Mouse (Mus musculus) c-Kit-negative CD71-positive TER-119-positive erythroid progenitor cells, embryonic 14.5 days (primary cell): Measurements from ENCODE around the gene Syce3.
"Not testable (repeated sequence)": the region's sequence is repeated elsewhere in the genome, so short reads cannot be mapped to it uniquely, and the experiment has no call there.

Source experiments
- DNase-seq: peaks from one replicate; pipeline ENCODE4 v3.0.0-alpha.2; 2013; ENCODE audit warnings: low read depth, low spot score

Syce3 gene

DNA sequence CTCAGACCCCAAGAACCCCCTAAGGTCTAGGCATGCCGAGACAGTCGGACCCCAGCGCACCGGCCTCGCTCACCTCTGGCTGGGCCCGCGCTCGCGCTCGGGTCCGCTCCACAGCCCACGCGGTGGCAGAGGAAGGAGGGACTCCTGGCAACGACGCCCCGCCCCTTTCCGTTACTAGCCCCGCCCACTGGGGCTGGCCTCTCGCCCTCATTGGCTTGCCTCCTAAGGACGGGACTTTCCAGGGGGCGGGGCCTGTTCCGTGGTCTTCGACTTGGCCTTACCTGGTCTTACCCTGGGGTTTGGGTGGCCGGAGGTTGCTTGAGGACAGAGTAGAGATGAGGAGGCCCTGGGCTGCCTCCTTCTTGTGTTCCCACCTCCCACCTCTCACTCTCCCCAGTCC is at the start of gene Syce3:
Gene Syce3 (minus strand): TSS at position 386 of the 400 bp plus-strand sequence.
- DNase-seq, result no peak

DNA sequence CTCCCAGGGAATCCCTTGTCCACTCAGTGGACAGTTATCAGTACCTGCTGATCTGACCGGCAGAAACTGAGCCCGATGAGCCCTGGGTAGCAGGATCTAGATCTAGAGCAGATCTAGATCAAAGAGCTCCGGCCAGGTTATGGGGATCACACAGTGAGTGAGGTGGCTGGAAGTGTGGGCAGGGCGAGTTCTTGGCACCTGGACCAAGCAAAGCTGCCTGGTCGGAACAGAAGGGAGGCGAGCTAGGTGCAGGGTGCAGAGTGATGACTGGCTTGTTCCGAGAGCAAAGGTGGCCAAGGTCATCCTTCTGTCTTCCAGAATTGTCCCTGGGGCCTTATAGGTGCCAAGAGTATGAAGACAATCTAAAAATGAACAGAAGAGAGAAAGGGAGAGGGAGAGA is 49.5 kb upstream of the Syce3 start:
- no peak for DNase-seq

- no peak for DNase-seq
Observed at GRCm38 (mm10) chr15:89458942-89459341, 48.6 kb upstream of the Syce3 start.

DNA sequence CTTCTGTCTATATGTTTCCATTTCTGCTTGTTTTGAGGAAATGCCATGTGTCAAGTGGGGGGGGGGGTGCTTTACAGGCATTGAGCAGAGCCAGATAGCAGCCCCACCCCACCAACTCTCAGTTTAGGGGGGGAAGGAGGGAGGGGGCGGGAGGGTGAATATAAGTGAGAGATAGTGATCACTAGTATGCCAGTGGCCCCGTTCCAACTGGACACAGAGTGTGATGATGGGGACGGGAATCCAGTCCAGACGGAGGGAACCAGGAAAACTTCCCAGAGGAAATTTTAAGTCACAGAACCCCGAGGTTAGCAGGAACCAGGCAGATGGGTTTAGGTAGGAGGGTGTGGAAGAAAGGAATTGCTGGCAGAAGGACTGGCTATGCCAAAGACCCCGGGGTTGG is 45.3 kb upstream of the Syce3 start:
- DNase-seq, result no peak

DNA sequence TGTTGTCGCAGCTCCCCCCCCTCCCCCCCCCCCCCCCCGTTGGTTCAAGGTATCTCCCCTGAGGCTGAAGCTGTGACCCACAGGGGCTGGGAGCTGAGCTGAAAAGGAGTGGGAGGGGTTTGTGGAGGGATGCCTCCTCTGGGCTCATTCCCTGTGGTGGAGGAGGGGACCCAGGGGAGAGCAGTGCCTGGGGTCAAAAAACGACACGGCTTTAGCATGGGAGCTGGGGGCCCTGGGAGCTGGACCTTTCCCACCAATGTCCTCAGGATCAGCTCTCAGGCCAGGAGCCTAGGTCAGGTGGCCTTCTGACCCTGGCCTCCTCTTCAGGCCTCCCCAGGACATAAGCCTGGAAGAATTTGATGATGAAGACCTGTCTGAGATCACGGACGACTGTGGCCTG is 44.6 kb upstream of the Syce3 start:
- no peak for DNase-seq

GRCm38 (mm10) chr15:89453865-89454478 is 43.7 kb upstream of the Syce3 start, which contains the start of gene Mapk8ip2:
Mapk8ip2 (plus strand) TSS chr15:89453913.
- no peak for DNase-seq

- DNase-seq, result no peak
Observed at GRCm38 (mm10) chr15:89452906-89453864, 42.9 kb upstream of the Syce3 start.

GRCm38 (mm10) chr15:89442486-89443070 is 32.3 kb upstream of the Syce3 start:
- no peak for DNase-seq

DNA sequence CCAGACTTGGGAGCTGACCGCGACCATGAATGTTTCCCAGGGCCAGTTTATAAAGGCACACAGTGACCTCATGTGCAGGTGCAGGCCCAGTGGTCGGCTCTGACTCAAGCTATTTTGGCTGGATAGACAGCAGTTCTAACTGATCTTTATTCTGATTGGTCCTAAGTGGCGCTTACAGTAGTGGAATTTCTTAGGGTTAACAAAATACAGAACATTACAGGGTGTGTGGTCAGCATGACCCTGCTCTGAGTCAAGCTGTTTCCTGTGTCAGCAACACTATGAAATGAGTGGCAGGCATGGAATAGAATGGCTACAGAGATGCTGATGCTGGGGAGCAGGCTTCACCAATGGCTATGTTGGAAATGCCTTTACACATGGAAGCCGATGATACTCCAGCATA is 25.6 kb upstream of the Syce3 start:
- no peak for DNase-seq

- no peak for DNase-seq
Observed at GRCm38 (mm10) chr15:89434136-89434535, 23.8 kb upstream of the Syce3 start.

GRCm38 (mm10) chr15:89432946-89433345 is 22.6 kb upstream of the Syce3 start:
- no peak for DNase-seq

DNA sequence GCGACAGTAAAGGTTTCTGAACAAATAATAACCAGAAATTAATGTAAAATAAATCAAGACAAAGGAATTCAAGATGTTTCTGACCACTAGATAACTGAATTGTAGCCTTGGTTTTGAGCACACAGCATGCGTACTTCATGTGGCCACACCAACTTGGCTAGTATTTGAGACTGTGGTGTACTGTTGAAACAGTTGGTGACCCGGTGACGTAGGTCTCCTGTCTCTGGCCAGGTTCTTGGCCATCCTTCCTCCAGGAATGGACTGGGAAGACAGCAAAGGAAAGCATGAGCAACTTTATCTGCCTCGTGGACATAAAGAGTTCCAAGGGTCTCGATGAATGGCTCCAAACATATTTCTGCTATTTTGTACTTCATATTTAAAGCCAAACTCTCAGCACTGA is 21.5 kb upstream of the Syce3 start:
- no peak for DNase-seq

GRCm38 (mm10) chr15:89431271-89431670 is 21.0 kb upstream of the Syce3 start:
- no peak for DNase-seq

DNA sequence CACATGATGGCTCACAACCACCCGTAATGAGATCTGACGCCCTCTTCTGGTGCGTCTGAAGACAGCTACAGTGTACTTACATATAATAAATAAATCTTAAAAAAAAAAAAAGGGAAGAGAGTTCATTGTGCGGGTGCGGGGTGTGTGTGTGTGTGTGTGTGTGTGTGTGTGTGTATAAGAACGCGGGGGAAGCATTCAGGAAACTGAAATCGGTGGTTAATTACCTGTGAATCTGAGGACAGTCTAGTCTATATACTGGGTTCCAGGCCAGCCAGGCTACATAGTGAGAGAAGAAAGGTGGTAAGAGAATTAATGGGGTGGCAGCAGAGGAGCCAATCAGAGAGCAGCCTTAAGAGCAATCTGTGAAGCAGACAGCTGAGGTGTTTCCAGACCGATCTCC is 20.5 kb upstream of the Syce3 start:
- DNase-seq, result not testable (repeated sequence)

GRCm38 (mm10) chr15:89430341-89430740 is 20.0 kb upstream of the Syce3 start:
- DNase-seq, result no peak

- DNase-seq, result peak; percentile 81
Observed at GRCm38 (mm10) chr15:89429352-89430221, 19.3 kb upstream of the Syce3 start, which contains the start of the genes C730034F03Rik, Gm44502 and Chkb. C730034F03Rik (plus strand) TSS chr15:89429589. Gm44502 (minus strand) TSS chr15:89429696. Chkb (minus strand) TSS chr15:89429908.

DNA sequence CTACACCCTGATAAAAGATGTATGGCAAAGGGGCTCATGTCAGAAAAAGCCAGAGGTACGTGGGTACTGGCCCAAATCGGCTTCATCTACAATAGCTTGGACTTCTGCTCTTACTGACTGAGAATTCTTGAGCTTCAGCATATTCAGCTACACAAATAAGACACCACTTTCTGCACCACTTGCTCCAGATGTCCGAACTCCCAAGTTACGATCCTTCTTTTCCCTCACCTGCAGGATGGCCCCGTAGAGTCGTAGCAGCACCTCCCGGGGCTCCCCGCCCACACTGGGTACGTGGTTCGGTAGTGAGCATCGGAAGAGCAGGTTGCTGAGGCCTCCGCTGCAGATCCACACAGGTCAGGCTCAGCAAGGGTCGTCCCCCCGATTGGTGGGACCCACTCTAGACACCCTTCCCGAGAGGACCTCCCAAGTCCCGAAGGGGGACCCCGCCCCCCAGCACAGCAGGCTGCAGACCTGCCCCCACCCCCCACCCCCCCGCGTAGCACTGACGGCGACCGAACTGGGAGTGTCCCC is 18.6 kb upstream of the Syce3 start:
- peak; percentile 15 for DNase-seq

GRCm38 (mm10) chr15:89428136-89428790 is 18.0 kb upstream of the Syce3 start:
- DNase-seq, result no peak

DNA sequence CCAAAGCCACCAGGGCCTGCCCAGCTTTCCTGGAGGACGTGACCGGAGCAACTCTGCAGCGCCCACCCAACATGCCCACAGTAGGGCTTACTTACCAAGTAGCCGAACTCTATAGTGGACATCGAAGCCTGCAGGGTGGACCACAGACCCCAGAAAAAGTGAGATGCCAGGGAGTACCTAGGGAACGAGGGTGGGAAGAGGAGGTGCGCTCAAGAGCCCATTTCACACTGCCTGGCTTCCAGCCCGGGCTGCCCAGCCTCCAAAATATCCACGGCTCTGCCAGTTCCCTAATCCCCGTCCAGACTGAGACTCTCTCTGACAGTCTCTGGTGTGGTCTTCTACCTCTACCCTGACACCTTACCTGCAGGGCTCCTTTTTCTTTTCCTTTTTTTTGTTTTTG is 16.4 kb upstream of the Syce3 start:
- DNase-seq, result no peak

DNA sequence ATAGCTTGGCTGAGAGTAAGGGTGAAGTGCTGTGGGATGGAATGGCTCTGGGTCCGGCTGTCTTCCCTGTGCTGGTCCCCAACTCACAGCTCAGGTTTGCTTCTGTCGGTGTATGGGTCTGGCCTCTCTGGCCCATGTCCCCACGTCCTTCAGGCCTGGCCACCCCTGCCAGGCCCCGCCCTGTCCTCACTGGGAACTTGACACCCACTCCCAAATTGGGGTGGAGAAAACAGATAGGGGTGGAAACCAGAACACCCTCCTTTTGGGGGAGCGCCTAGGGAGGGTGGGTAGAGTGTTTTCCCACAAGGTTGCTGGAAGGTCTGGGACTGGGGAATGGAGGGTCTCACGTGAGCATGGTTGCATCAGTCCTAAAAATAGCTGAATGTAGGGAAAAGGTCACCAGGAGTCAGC is 15.4 kb upstream of the Syce3 start, which contains the start of gene Cpt1b:
Gene Cpt1b (minus strand): TSS at position 153 of the 411 bp plus-strand sequence.
- no peak for DNase-seq
